40 mouse cellular contexts compared by ENCODE assay signal in genomic region chr1:73053545-73054326, GRCm38 (mm10). TPM values are rescaled to one million over a fixed set of nuclear protein-coding genes. Genes with fewer than 3 reads are reported as not detected.
A peak's percentile ranks its signal among the peaks of the same experiment; 100 is the strongest.
DNase-seq lines count a peak whose midpoint lies in the region; ATAC-seq and TF ChIP-seq lines count a peak whose summit lies in the region.
"Had no signal": no experiment of that assay in that cellular context is flagged by ENCODE, and none has a peak within 500 bp of the region (broad histone marks: within the 10 kb centered on the region; RNA-seq: fewer than 3 reads in every experiment).

No protein-coding gene starts in this region.

- no peak overlapping the region for H3K9ac ChIP-seq in hindbrain, embryonic 14.5 days
- H3K9ac ChIP-seq in hindbrain, postnatal 0 days (replicated peaks; ENCODE audit: low read length) = no peak overlapping the region
- H3K9ac ChIP-seq in midbrain, embryonic 13.5 days (replicated peaks) = no peak overlapping the region
- H3K9ac ChIP-seq in midbrain, embryonic 11.5 days (ENCODE audit: low read length) = no peak overlapping the region
- no peak overlapping the region for H3K9ac ChIP-seq in limb, embryonic 14.5 days (ENCODE audit: low read depth, low read length, severe bottlenecking)
- H3K9ac ChIP-seq: embryonic facial prominence, embryonic 13.5 days; forebrain, embryonic 15.5 days; limb, embryonic 15.5 days; liver, embryonic 15.5 days; lung, embryonic 14.5 days; midbrain, embryonic 12.5 days had no signal

- H3K4me1 ChIP-seq in hindbrain, embryonic 14.5 days (replicated peaks; ENCODE audit: control insufficient read depth, insufficient read depth, low read length) = peaks cover 11% of the 10 kb centered on the region; the same call in 1 of the 2 replicates
- H3K4me1 ChIP-seq in hindbrain, postnatal 0 days (ENCODE audit: insufficient read depth, low read length) = no peaks in the 10 kb centered on the region
- peaks cover 10% of the 10 kb centered on the region for H3K4me1 ChIP-seq in midbrain, embryonic 13.5 days (replicated peaks)
- H3K4me1 ChIP-seq in midbrain, embryonic 11.5 days (ENCODE audit: control insufficient read depth, insufficient read depth, low read length) = no peaks in the 10 kb centered on the region; the same call in 1 of the 2 replicates
- peaks cover 6% of the 10 kb centered on the region; the same call in 1 of the 2 replicates for H3K4me1 ChIP-seq in limb, embryonic 14.5 days (ENCODE audit: control insufficient read depth, insufficient read depth, low read length)
- H3K4me1 ChIP-seq: embryonic facial prominence, embryonic 13.5 days; forebrain, embryonic 15.5 days had no signal

- TF ChIP-seq CTCF in hindbrain, postnatal 0 days (IDR thresholded peaks at IDR 0.05; ENCODE audit: low read depth) = no peak

- H3K9me3 ChIP-seq in hindbrain, embryonic 14.5 days (ENCODE audit: control insufficient read depth, low read length) = no peaks in the 10 kb centered on the region
- H3K9me3 ChIP-seq in hindbrain, postnatal 0 days (ENCODE audit: low read length) = no peaks in the 10 kb centered on the region
- H3K9me3 ChIP-seq in midbrain, embryonic 13.5 days = no peaks in the 10 kb centered on the region
- H3K9me3 ChIP-seq in midbrain, embryonic 11.5 days (ENCODE audit: control insufficient read depth, low read length) = no peaks in the 10 kb centered on the region
- H3K9me3 ChIP-seq in limb, embryonic 14.5 days (ENCODE audit: control insufficient read depth, low read length) = no peaks in the 10 kb centered on the region
- H3K9me3 ChIP-seq: embryonic facial prominence, embryonic 13.5 days; forebrain, embryonic 10.5 days; forebrain, embryonic 15.5 days; limb, embryonic 15.5 days; liver, embryonic 15.5 days; midbrain, embryonic 12.5 days had no signal

- H3K27me3 ChIP-seq in hindbrain, embryonic 14.5 days (ENCODE audit: control insufficient read depth, insufficient read depth, low read length) = no peaks in the 10 kb centered on the region
- no peaks in the 10 kb centered on the region for H3K27me3 ChIP-seq in hindbrain, postnatal 0 days (ENCODE audit: insufficient read depth, low read length)
- no peaks in the 10 kb centered on the region for H3K27me3 ChIP-seq in midbrain, embryonic 13.5 days
- H3K27me3 ChIP-seq in midbrain, embryonic 11.5 days (ENCODE audit: control insufficient read depth, insufficient read depth, low read length) = no peaks in the 10 kb centered on the region
- H3K27me3 ChIP-seq in limb, embryonic 14.5 days (ENCODE audit: control insufficient read depth, insufficient read depth, low read length) = no peaks in the 10 kb centered on the region
- H3K27me3 ChIP-seq: embryonic facial prominence, embryonic 13.5 days; forebrain, embryonic 15.5 days; limb, embryonic 15.5 days; midbrain, embryonic 12.5 days; Patski had no signal

- no peak for DNase-seq in hindbrain, embryonic 14.5 days (ENCODE audit: low spot score)
- DNase-seq in hindbrain, postnatal 0 days (ENCODE audit: low spot score) = no peak
- DNase-seq in midbrain, embryonic 11.5 days (ENCODE audit: low spot score, missing footprints) = no peak
- DNase-seq in limb, embryonic 14.5 days (ENCODE audit: low spot score) = no peak
- peak; percentile 31 for DNase-seq in retina, embryonic 14.5 days (ENCODE audit: low spot score)
- DNase-seq in cerebellum, postnatal 36 days = no peak
- DNase-seq: adrenal gland, postnatal 10 days; cerebellum, adult 11 months; cerebellum, adult 9-10 months; gastrocnemius, adult 2 months; gastrocnemius, postnatal 36 days; heart, adult 18-20 months; heart, postnatal 4 days; kidney, adult 11 months; kidney, postnatal 36 days; lung, embryonic 14.5 days; lung, postnatal 14 days; right cerebral cortex, postnatal 14 days; thymus, postnatal 4 days had no signal

- no peaks in the 10 kb centered on the region for H3K36me3 ChIP-seq in hindbrain, embryonic 14.5 days (replicated peaks; ENCODE audit: control insufficient read depth, insufficient read depth)
- H3K36me3 ChIP-seq in hindbrain, postnatal 0 days (ENCODE audit: insufficient read depth, low read length) = no peaks in the 10 kb centered on the region
- no peaks in the 10 kb centered on the region for H3K36me3 ChIP-seq in midbrain, embryonic 13.5 days
- no peaks in the 10 kb centered on the region for H3K36me3 ChIP-seq in midbrain, embryonic 11.5 days (ENCODE audit: control insufficient read depth, insufficient read depth, low read length)
- no peaks in the 10 kb centered on the region for H3K36me3 ChIP-seq in limb, embryonic 14.5 days (ENCODE audit: control insufficient read depth, insufficient read depth, low read length)
- H3K36me3 ChIP-seq: embryonic facial prominence, embryonic 13.5 days; forebrain, embryonic 10.5 days; forebrain, embryonic 15.5 days; limb, embryonic 15.5 days; liver, embryonic 15.5 days; midbrain, embryonic 12.5 days had no signal

- no peak overlapping the region for H3K27ac ChIP-seq in hindbrain, embryonic 14.5 days
- no peak overlapping the region; the same call in 1 of the 2 replicates for H3K27ac ChIP-seq in hindbrain, postnatal 0 days
- no peak overlapping the region for H3K27ac ChIP-seq in midbrain, embryonic 13.5 days
- no peak overlapping the region for H3K27ac ChIP-seq in midbrain, embryonic 11.5 days (ENCODE audit: low read depth, low read length)
- H3K27ac ChIP-seq in limb, embryonic 14.5 days (replicated peaks; ENCODE audit: low read depth, low read length) = no peak overlapping the region
- H3K27ac ChIP-seq: embryonic facial prominence, embryonic 13.5 days; forebrain, embryonic 10.5 days; forebrain, embryonic 15.5 days; gastrocnemius, adult 2 months; layer of hippocampus, adult 2 months; left cerebral cortex, adult 2 months; limb, embryonic 15.5 days; liver, embryonic 15.5 days; midbrain, embryonic 12.5 days had no signal

- no peak overlapping the region for H3K4me3 ChIP-seq in hindbrain, embryonic 14.5 days (replicated peaks; ENCODE audit: low read length)
- H3K4me3 ChIP-seq in hindbrain, postnatal 0 days (ENCODE audit: low read length) = no peak overlapping the region
- H3K4me3 ChIP-seq in midbrain, embryonic 13.5 days (replicated peaks) = no peak overlapping the region
- H3K4me3 ChIP-seq in midbrain, embryonic 11.5 days (ENCODE audit: low read depth, low read length) = no peak overlapping the region
- no peak overlapping the region for H3K4me3 ChIP-seq in limb, embryonic 14.5 days (replicated peaks; ENCODE audit: low read length)
- H3K4me3 ChIP-seq: embryonic facial prominence, embryonic 13.5 days; forebrain, embryonic 10.5 days; forebrain, embryonic 15.5 days; gastrocnemius, adult 2 months; layer of hippocampus, adult 2 months; left cerebral cortex, adult 2 months; limb, embryonic 15.5 days; liver, embryonic 15.5 days; midbrain, embryonic 12.5 days; myocyte had no signal

- ATAC-seq in hindbrain, embryonic 14.5 days (ENCODE audit: low FRiP score) = 0 out of 2 replicates have a peak, but pooled peaks have one; percentile 31
- ATAC-seq in hindbrain, postnatal 0 days = no peak
- peak; percentile 8; the same call in 1 of the 2 replicates for ATAC-seq in midbrain, embryonic 13.5 days
- ATAC-seq in midbrain, embryonic 11.5 days (ENCODE audit: low FRiP score) = no peak
- peak; percentile 57; the same call in 1 of the 2 replicates for ATAC-seq in limb, embryonic 14.5 days (ENCODE audit: low FRiP score, low read depth)
- ATAC-seq: forebrain, embryonic 15.5 days; Patski had no signal

- no peak for TF ChIP-seq POLR2A in limb, embryonic 14.5 days (IDR thresholded peaks at IDR 0.05; ENCODE audit: borderline replicate concordance, extremely low read depth, insufficient read depth, insufficient read length)

- 33% methylated on average over 9 of the region's 9 CpGs for WGBS in hindbrain, embryonic 14.5 days
- 34% methylated on average over 9 of the region's 9 CpGs for WGBS in hindbrain, postnatal 0 days
- 31% methylated on average over 9 of the region's 9 CpGs for WGBS in midbrain, embryonic 13.5 days
- 39% methylated on average over 9 of the region's 9 CpGs for WGBS in midbrain, embryonic 11.5 days
- 26% methylated on average over 9 of the region's 9 CpGs for WGBS in limb, embryonic 14.5 days

- H3K4me2 ChIP-seq in hindbrain, embryonic 14.5 days (replicated peaks) = no peak overlapping the region
- no peak overlapping the region for H3K4me2 ChIP-seq in hindbrain, postnatal 0 days (ENCODE audit: low read depth, low read length)
- H3K4me2 ChIP-seq in midbrain, embryonic 13.5 days (replicated peaks) = no peak overlapping the region
- no peak overlapping the region for H3K4me2 ChIP-seq in midbrain, embryonic 11.5 days
- no peak overlapping the region for H3K4me2 ChIP-seq in limb, embryonic 14.5 days (replicated peaks; ENCODE audit: low read depth, low read length, severe bottlenecking)
- H3K4me2 ChIP-seq: embryonic facial prominence, embryonic 13.5 days; forebrain, embryonic 15.5 days; heart, embryonic 11.5 days; limb, embryonic 15.5 days; liver, embryonic 15.5 days; lung, embryonic 14.5 days; midbrain, embryonic 12.5 days had no signal

RNA-seq across cellular contexts. Expression of gene Tnp1, which starts 38.0 kb away (rescaled TPM):
- polyA plus RNA-seq in hindbrain, embryonic 14.5 days (2014; fragmentation: Nextera tagmentation; extraction: Ambion mirVana) = not detected in 2 replicates
- total RNA-seq in hindbrain, postnatal 0 days (2014; rRNA removed) = not detected in 2 replicates
- polyA plus RNA-seq in hindbrain, postnatal 0 days (2015; fragmentation: Nextera tagmentation; extraction: Ambion mirVana) = not detected in 2 replicates
- not detected in 2 replicates for polyA plus RNA-seq in midbrain, embryonic 13.5 days (2015; fragmentation: Nextera tagmentation; extraction: Ambion mirVana)
- not detected in 2 replicates for polyA plus RNA-seq in midbrain, embryonic 11.5 days (2014; fragmentation: Nextera tagmentation; extraction: Ambion mirVana)
- polyA plus RNA-seq in limb, embryonic 14.5 days (2012; rRNA removed) = not detected in 2 replicates
- polyA plus RNA-seq in limb, embryonic 14.5 days (2014; fragmentation: Nextera tagmentation; extraction: Ambion mirVana) = not detected in 2 replicates
- total RNA-seq: adrenal gland, postnatal 10 days; gastrocnemius, adult 2 months; gastrocnemius, postnatal 36 days; heart, adult 18-20 months; heart, postnatal 4 days; layer of hippocampus, adult 2 months; layer of hippocampus, postnatal 14 days; left cerebral cortex, adult 2 months; left cerebral cortex, postnatal 25 days; megakaryocyte progenitor cell, adult 5-6 weeks; MEL had no signal
- polyA plus RNA-seq: embryonic facial prominence, embryonic 13.5 days; forebrain, embryonic 10.5 days; forebrain, embryonic 15.5 days; heart, embryonic 11.5 days; heart, embryonic 16.5 days; kidney, embryonic 14.5 days; limb, embryonic 15.5 days; liver, embryonic 15.5 days; lung, embryonic 14.5 days; midbrain, embryonic 12.5 days; myocyte; Patski; small intestine, adult 2 months; stomach, embryonic 14.5 days; thymus, postnatal 0 days had no signal

Comparison
In these comparisons a context has a peak if more than half of its experiments do, and no peak if none do; other contexts are left out.
1. ATAC-seq: peak in hindbrain, embryonic 14.5 days (single experiment), midbrain, embryonic 13.5 days (single experiment) and limb, embryonic 14.5 days (single experiment); none in hindbrain, postnatal 0 days (single experiment) and midbrain, embryonic 11.5 days (single experiment).